Mouse (Mus musculus) G1E (cell line): Measurements from ENCODE around the gene Dennd1a. TPM values are rescaled to one million over a fixed set of nuclear protein-coding genes. Genes with fewer than 3 reads are reported as not detected.
"Not testable (repeated sequence)": the region's sequence is repeated elsewhere in the genome, so short reads cannot be mapped to it uniquely, and the experiment has no call there.

Experiments used
- ATAC-seq: 2 replicates; pipeline ENCODE4 v1.8.0; 2016; ENCODE audit warnings: mild to moderate bottlenecking; ENCODE audit not compliant: insufficient number of reproducible peaks, poor library complexity, low FRiP score, severe bottlenecking; ENCODE audit errors: extremely low read depth
- DNase-seq: peaks from one replicate; pipeline ENCODE4 v3.0.0; 2012; ENCODE audit warnings: low spot score
- H3K27me3 ChIP-seq: 2 replicates; pipeline ENCODE4 v1.6.1; 2012; ENCODE audit warnings: mild to moderate bottlenecking, low read length, inconsistent platforms; ENCODE audit not compliant: insufficient read depth
- H3K36me3 ChIP-seq: replicated peaks from 2 replicates; pipeline ENCODE3; 2012; ENCODE audit warnings: mild to moderate bottlenecking, inconsistent platforms
- H3K4me1 ChIP-seq: 2 replicates; pipeline ENCODE4 v1.6.1; 2012; ENCODE audit warnings: low read depth, low read length, inconsistent platforms, mixed read lengths; ENCODE audit not compliant: insufficient read depth
- H3K4me3 ChIP-seq: 2 replicates; pipeline ENCODE4 v1.5.1; 2012; ENCODE audit warnings: low read depth, mild to moderate bottlenecking, inconsistent platforms, low read length, moderate library complexity, mixed read lengths
- H3K9me3 ChIP-seq: replicated peaks from 2 replicates; pipeline ENCODE4 v1.6.1; 2012; ENCODE audit warnings: inconsistent platforms
- CTCF ChIP-seq: IDR thresholded peaks from 2 replicates; pipeline ENCODE4 v1.5.1; 2012; ENCODE audit warnings: low read depth, low read length, inconsistent platforms, mixed read lengths
- GATA1 ChIP-seq: IDR thresholded peaks from 2 replicates; pipeline ENCODE4 v1.6.1; 2012; ENCODE audit warnings: borderline replicate concordance, low read length, inconsistent platforms, mixed read lengths
- GATA2 ChIP-seq: IDR thresholded peaks from 2 replicates; pipeline ENCODE4 v1.6.1; 2012; ENCODE audit warnings: low read depth, low read length, inconsistent platforms, borderline replicate concordance
- POLR2AphosphoS5 ChIP-seq: IDR thresholded peaks from 2 replicates; pipeline ENCODE4 v1.6.1; 2012; ENCODE audit warnings: low read depth, low read length, inconsistent platforms; ENCODE audit not compliant: insufficient replicate concordance
- TAL1 ChIP-seq: conservative IDR thresholded peaks from 2 replicates; pipeline ENCODE4 v1.6.1; 2012; ENCODE audit warnings: low read depth, low read length, inconsistent platforms, mixed read lengths
- polyA plus RNA-seq: library from polyadenylated mRNA; stranded (reverse); fragments of >175 nt; gene quantifications from 2 replicates; pipeline ENCODE4 v1.2.3, GENCODE M21; 2012
- total RNA-seq, 2 experiments: library from RNA; stranded (forward) in 1 of 2; stranded (reverse) in 1 of 2; fragments of 200-1000 nt in 1 of 2; fragments of >200 nt in 1 of 2; fragmentation: Nextera tagmentation in 1 of 2; gene quantifications; 2 replicates each; pipeline ENCODE4 v1.2.3; 2014 to 2017

Dennd1a gene
- total and polyA plus RNA-seq, 3 experiments = 25.5 to 78.7 (median 71.0) TPM

DNA sequence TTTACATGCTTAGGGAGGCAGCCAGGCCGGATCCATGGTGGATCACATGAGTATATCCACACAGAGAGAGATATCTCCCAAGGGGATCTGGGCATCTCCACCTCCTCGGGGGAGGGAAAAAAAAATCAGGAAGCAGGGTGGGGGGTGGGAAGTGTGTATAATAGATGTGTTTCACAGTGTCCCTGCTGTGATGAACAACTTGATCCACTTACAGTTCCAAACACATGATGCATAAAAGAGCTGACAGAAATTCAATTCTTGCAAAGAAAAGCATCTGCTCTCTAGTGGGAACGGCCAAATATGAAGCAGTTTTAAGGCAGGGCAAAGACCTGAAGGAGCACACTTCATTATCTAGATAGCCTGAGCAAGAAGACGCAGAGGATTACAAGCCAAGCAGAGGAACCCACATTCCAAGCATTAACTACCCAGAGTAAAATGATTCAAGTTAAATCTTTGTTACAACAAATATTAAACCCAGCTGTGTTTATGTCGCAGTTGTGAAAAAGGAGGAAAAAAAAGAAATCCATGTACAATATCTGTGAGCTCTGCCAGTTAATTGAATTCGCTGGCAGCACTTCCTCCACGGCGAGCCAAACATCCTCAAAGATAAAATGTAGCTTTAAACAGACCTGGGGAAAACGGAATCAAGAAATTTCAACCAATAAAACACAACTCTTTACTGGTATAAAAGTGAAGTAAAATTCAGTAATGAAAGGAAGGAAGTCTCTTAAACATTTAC lies 341.4 kb downstream of the Dennd1a start:
- H3K36me3 ChIP-seq = peaks cover 38% of the 10 kb centered on the region
- no peaks in the 10 kb centered on the region for H3K4me1 ChIP-seq
- ATAC-seq (no peak), DNase-seq (no peak)
- H3K9me3 ChIP-seq = no peaks in the 10 kb centered on the region
- TF ChIP-seq POLR2AphosphoS5 = no peak
- TF ChIP-seq GATA1 = no peak
- TF ChIP-seq GATA2 = no peak
- no peak for TF ChIP-seq TAL1
- no peak for TF ChIP-seq CTCF
- H3K4me3 ChIP-seq = no peak overlapping the region
- no peaks in the 10 kb centered on the region for H3K27me3 ChIP-seq

GRCm38 (mm10) chr2:37942906-37943305 lies 344.3 kb downstream of the Dennd1a start:
- ATAC-seq (no peak), DNase-seq (no peak)
- H3K27me3 ChIP-seq = no peaks in the 10 kb centered on the region
- H3K36me3 ChIP-seq = peaks cover 39% of the 10 kb centered on the region
- H3K4me1 ChIP-seq = no peaks in the 10 kb centered on the region
- no peak overlapping the region for H3K4me3 ChIP-seq
- H3K9me3 ChIP-seq = no peaks in the 10 kb centered on the region
- TF ChIP-seq POLR2AphosphoS5 (no peak), CTCF (no peak), GATA1 (no peak), TAL1 (no peak), GATA2 (no peak)

DNA sequence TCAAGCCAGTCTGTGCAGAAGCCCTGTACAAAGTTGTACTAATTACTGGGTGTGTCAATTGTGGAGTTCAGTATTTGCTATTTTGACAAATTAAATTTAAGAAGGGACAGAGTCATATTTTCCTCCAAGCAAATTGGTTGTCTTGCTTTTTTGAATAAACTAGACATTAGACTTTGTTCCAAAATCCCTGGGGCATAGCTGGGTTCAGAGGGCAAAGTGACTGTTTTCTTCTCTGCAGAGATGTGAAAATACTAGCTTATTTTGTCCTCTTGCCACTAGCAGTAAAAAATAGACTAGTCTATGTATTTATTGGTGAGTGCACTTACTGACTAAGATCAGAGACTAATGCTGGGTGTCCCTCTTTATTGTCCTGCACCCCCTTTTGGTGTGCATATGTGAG lies 345.4 kb downstream of the Dennd1a start:
- H3K4me3 ChIP-seq = no peak overlapping the region
- peaks cover 36% of the 10 kb centered on the region for H3K36me3 ChIP-seq
- no peaks in the 10 kb centered on the region for H3K4me1 ChIP-seq
- TF ChIP-seq GATA1 = no peak
- TF ChIP-seq POLR2AphosphoS5 = no peak
- TF ChIP-seq CTCF = no peak
- TF ChIP-seq TAL1 = no peak
- no peak for TF ChIP-seq GATA2
- ATAC-seq (no peak), DNase-seq (no peak)
- no peaks in the 10 kb centered on the region for H3K9me3 ChIP-seq
- H3K27me3 ChIP-seq = no peaks in the 10 kb centered on the region

DNA sequence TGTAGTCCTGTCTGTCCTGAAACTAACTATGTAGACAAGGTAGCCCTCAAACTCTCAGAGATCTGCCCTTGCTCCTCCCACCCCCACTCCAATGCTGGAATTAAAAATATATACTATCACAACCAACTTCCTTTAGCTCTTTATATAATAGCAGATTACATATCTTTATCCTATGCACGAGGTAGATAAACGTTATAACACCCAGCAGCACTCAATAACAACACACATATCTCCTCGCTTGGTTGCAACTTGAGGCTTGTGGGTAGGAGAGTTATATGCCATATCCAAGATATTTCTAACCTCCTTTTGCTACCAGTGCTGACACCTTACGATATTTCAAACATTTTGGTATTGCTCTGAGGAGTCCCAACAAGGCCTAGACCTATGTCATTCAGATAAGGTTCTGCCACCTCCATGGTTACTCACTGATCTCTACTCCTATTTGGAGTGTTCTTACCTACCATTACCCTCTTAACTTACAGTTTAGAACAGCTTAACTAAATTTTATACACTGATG lies 346.3 kb downstream of the Dennd1a start:
- no peaks in the 10 kb centered on the region for H3K27me3 ChIP-seq
- H3K4me1 ChIP-seq = no peaks in the 10 kb centered on the region
- DNase-seq (no peak), ATAC-seq (no peak)
- no peaks in the 10 kb centered on the region for H3K9me3 ChIP-seq
- no peak for TF ChIP-seq POLR2AphosphoS5
- no peak overlapping the region for H3K4me3 ChIP-seq
- H3K36me3 ChIP-seq = peaks cover 37% of the 10 kb centered on the region

DNA sequence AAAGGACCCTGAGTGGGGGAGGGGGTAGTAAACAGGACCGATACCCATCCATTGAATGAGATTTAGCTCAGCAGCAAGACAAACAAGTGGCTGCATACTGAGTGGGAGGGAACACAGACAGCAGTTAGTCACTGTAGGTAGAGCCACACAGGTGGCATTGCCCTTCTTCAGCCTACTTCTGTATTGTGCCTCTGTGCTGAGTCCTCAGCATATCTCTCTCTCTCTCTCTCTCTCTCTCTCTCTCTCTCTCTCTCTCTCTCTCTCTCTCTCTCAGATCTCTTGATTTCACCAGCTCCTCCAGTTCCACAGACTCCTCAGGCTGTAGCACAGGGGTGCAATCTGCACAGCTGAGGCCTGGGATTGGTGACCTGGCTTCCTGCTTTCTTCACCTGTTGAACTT lies 347.2 kb downstream of the Dennd1a start:
- TF ChIP-seq CTCF (no peak), GATA2 (no peak), POLR2AphosphoS5 (no peak)
- Histone ChIP-seq H3K36me3 (peaks cover 41% of the 10 kb centered on the region), H3K4me1 (no peaks in the 10 kb centered on the region), H3K27me3 (no peaks in the 10 kb centered on the region), H3K4me3 (no peak overlapping the region), H3K9me3 (no peaks in the 10 kb centered on the region)
- DNase-seq (no peak), ATAC-seq (no peak)

DNA sequence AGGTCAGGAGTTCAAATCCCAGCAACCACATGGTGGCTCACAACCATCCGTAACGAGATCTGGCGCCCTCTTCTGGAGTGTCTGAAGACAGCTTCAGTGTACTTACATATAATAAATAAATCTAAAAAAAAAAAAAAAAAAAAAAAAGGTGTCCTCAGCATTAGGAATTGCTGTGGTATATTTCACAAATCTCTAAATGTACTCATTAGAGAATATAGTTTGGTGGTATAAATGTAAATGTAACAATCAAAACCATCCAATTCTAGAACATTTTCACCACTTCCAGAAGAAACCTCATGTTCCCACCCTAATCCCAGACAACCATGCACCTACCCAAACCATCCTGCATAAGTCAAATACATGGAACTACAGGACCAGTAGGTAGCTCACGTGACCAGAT lies 350.3 kb downstream of the Dennd1a start:
- H3K9me3 ChIP-seq, ATAC-seq, H3K4me1 ChIP-seq, H3K27me3 ChIP-seq, H3K4me3 ChIP-seq, DNase-seq: not testable (repeated sequence)
- H3K36me3 ChIP-seq = peaks cover 61% of the 10 kb centered on the region

DNA sequence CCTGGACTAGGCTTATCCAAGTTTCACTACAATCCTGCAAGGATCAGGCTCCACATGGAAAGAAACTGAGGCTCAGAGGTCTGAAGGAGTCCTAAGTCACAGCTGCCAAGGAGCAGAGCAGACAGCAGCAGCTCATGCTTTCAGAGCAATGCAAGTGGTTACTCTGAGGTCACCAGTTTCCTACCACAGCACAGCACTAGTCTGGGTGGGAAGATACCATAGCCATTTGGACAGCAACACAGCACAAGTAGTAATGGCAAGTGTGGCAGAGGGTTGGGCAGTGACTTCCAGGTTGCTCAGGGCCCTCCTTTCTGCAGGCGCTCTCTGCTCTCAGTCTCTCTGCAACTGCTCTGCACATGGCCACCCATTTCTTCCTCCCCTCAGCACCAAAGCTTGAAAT lies 354.9 kb downstream of the Dennd1a start:
- ATAC-seq (no peak), DNase-seq (no peak)
- Histone ChIP-seq H3K4me1 (peaks cover 5% of the 10 kb centered on the region), H3K9me3 (no peaks in the 10 kb centered on the region), H3K36me3 (peaks cover 73% of the 10 kb centered on the region), H3K27me3 (no peaks in the 10 kb centered on the region), H3K4me3 (no peak overlapping the region)
- TF ChIP-seq TAL1 (no peak), POLR2AphosphoS5 (no peak), GATA1 (no peak), CTCF (no peak), GATA2 (no peak)
